Comparison of ENCODE assay signal across 17 mouse cellular contexts in the genomic region with DNA sequence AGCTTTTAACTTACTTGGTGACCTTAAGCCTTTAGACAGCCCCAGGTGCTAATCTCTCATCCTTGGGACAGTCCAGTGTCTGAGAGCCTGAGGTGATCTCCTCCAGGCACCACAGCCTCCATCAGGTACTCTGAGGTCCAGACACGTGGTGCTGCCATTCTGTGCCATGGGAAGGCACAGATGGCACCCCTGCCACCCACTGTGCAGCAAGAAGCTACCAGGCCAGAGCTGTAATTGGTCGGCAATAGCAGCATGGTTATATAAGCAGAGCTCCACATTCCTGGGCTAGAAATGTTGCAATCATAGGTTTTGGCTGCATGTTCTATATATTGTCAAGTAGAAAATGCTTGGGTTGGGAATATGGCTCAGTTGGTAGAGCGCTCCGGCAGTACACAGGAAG. TPM values are rescaled to one million over a fixed set of nuclear protein-coding genes. Genes with fewer than 3 reads are reported as not detected.
A peak's percentile ranks its signal among the peaks of the same experiment; 100 is the strongest.
DNase-seq lines count a peak whose midpoint lies in the region; ATAC-seq lines count a peak whose summit lies in the region.
"Had no signal": no experiment of that assay in that cellular context is flagged by ENCODE, and none has a peak within 500 bp of the region (broad histone marks: within the 10 kb centered on the region; RNA-seq: fewer than 3 reads in every experiment).

No protein-coding gene starts in this region.

- H3K9me3 ChIP-seq in neural tube, embryonic 15.5 days (replicated peaks), result no peaks in the 10 kb centered on the region
- H3K9me3 ChIP-seq: embryonic facial prominence, embryonic 10.5 days; forebrain, embryonic 10.5 days had no signal

- ATAC-seq in neural tube, embryonic 15.5 days (ENCODE audit: low FRiP score), result no peak
- ATAC-seq: intestine, embryonic 16.5 days had no signal

- H3K4me1 ChIP-seq in neural tube, embryonic 15.5 days, result no peaks in the 10 kb centered on the region
- H3K4me1 ChIP-seq: embryonic facial prominence, embryonic 10.5 days; forebrain, embryonic 10.5 days had no signal

- peak; percentile 31 to 66 for DNase-seq in frontal cortex, postnatal 36 days (ENCODE audit: low spot score in 2 of 2)
- DNase-seq in frontal cortex, postnatal 14 days (ENCODE audit: low spot score in 2 of 2), result no peak
- DNase-seq in retina, postnatal 1 day, result peak; percentile 26
- no peak for DNase-seq in retina, embryonic 14.5 days (ENCODE audit: low spot score)
- peak; percentile 92 to 94 for DNase-seq in cerebellum, postnatal 14 days
- peak; percentile 77 for DNase-seq in left cerebral cortex, postnatal 4 days
- no peak for DNase-seq in Muller cell, postnatal 12 days (ENCODE audit: inconsistent ontology term)
- DNase-seq: gastrocnemius, postnatal 36 days; heart, postnatal 36 days; kidney, postnatal 4 days; lung, postnatal 36 days; thymus, postnatal 25 days had no signal

- peaks cover 79% of the 10 kb centered on the region for H3K36me3 ChIP-seq in neural tube, embryonic 15.5 days

- intact Hi-C loops in left cerebral cortex, postnatal 4 days (cut with DNase I), result loop anchor here (10.0 kb wide), 1 partner anchor 164 kb away; no protein-coding TSS in a partner anchor

- H3K4me3 ChIP-seq in neural tube, embryonic 15.5 days (replicated peaks), result no peak overlapping the region
- H3K4me3 ChIP-seq: embryonic facial prominence, embryonic 10.5 days; forebrain, embryonic 10.5 days had no signal

- no peaks in the 10 kb centered on the region for H3K27me3 ChIP-seq in neural tube, embryonic 15.5 days (replicated peaks)

- WGBS in neural tube, embryonic 15.5 days, result 79% methylated on average over 4 of the region's 4 CpGs

- no peak overlapping the region for H3K4me2 ChIP-seq in neural tube, embryonic 15.5 days
- H3K4me2 ChIP-seq: liver, embryonic 11.5 days had no signal

- no peak overlapping the region for H3K27ac ChIP-seq in neural tube, embryonic 15.5 days (replicated peaks)
- H3K27ac ChIP-seq: embryonic facial prominence, embryonic 10.5 days; forebrain, embryonic 10.5 days had no signal

- H3K9ac ChIP-seq in neural tube, embryonic 15.5 days (replicated peaks), result no peak overlapping the region

RNA-seq across cellular contexts. Expression of a gene that starts 8.1 kb away (rescaled TPM):
- total RNA-seq in left cerebral cortex, postnatal 4 days (2021), result 10 to 100 TPM; 57.8 to 61.9 TPM
- polyA plus RNA-seq in neural tube, embryonic 15.5 days (2015; fragmentation: Nextera tagmentation; extraction: Ambion mirVana), result 23.6 and 27.1 TPM in 2 replicates

RNA-seq across cellular contexts. Expression of a gene that starts 10.9 kb away (rescaled TPM):
- 10 to 100 TPM; 24.3 to 26.6 TPM for total RNA-seq in left cerebral cortex, postnatal 4 days (2021)
- polyA plus RNA-seq in neural tube, embryonic 15.5 days (2015; fragmentation: Nextera tagmentation; extraction: Ambion mirVana), result 44.6 and 46.4 TPM in 2 replicates

RNA-seq across cellular contexts. Expression of a gene that starts 29.5 kb away (rescaled TPM):
- 10 to 100 TPM; 18.9 to 21.8 TPM for total RNA-seq in left cerebral cortex, postnatal 4 days (2021)
- 15.8 and 17.5 TPM in 2 replicates for polyA plus RNA-seq in neural tube, embryonic 15.5 days (2015; fragmentation: Nextera tagmentation; extraction: Ambion mirVana)

Comparison
In these comparisons a context has a peak if more than half of its experiments do, and no peak if none do; other contexts are left out.
1. DNase-seq: peak in frontal cortex, postnatal 36 days (2 of 2), retina, postnatal 1 day (single experiment), cerebellum, postnatal 14 days (2 of 2) and left cerebral cortex, postnatal 4 days (single experiment); none in frontal cortex, postnatal 14 days (0 of 2), retina, embryonic 14.5 days (single experiment) and Muller cell, postnatal 12 days (single experiment).